Mouse (Mus musculus): ENCODE measurements around the gene Slc25a22. TPM values are rescaled to one million over a fixed set of nuclear protein-coding genes. Genes with fewer than 3 reads are reported as not detected.

Gene Slc25a22
- polyA plus RNA-seq, 1 experiment from 2014 or later = 24.5 TPM

DNA sequence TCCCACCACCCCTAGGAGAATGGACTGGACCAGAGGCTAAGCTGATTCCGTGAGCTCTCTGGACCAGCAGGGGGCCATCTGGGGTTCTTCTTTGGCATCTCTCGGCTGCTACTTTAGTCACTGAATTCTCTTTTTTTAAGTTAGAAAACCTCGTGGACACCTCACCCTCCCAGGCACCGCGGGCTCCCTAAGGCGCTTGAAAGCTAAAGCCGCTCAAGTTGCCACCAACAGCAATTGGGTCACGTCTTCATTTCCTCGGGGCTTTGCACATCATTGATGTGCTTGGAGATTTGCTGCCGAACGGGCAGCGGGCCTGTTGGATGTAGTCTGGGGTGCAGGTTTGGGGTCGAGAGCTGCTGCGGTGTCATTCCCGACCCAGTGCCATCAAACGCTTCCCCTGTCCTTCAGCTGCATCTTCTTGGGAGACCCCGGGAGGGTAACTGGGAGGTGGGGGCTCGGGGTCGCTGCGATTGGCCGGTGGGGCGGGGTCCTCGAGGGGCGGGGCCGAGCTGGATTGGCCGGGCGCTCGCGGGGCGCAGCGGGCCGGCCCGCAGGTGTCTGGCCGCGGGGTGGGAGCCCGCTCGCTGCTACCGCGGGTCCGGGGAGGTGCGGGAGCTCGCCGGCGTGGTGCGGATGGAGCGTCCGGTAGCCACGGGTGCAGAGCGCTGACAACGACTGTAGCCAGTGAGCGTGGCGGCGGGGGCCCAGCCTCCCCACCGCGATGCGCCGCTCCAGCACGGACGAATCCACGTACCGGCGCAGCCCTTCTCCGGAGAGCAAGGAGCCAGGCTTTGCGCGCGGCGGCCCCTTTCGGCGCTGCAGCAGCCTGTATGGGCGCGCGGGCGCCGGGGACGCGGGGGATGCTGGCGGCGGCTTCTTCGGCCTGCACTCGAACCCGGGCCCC is 44.1 kb upstream of the Slc25a22 start:
- H3K4me3 ChIP-seq (ENCODE audit: low read length) = peak overlapping the region; percentile 57
- H3K9ac ChIP-seq (ENCODE audit: low read length) = peak overlapping the region; percentile 65
- ATAC-seq (ENCODE audit: low read depth) = 0 out of 2 replicates have a peak, but pooled peaks have one; percentile 9
- under 1% methylated on average over 71 of the region's 81 CpGs for WGBS
- peak overlapping the region; percentile 98 for H3K4me2 ChIP-seq (ENCODE audit: low read depth, low read length)
- H3K36me3 ChIP-seq (ENCODE audit: control insufficient read depth, insufficient read depth, low read length) = no peaks in the 10 kb centered on the region
- H3K27ac ChIP-seq (ENCODE audit: low read length) = no peak overlapping the region
- H3K4me1 ChIP-seq (replicated peaks; ENCODE audit: control insufficient read depth, insufficient read depth, low read length) = peaks cover 38% of the 10 kb centered on the region
- peaks cover 4% of the 10 kb centered on the region for H3K27me3 ChIP-seq (ENCODE audit: control insufficient read depth, insufficient read depth, low read depth, low read length)
- no peaks in the 10 kb centered on the region for H3K9me3 ChIP-seq (ENCODE audit: control insufficient read depth, low read length)

DNA sequence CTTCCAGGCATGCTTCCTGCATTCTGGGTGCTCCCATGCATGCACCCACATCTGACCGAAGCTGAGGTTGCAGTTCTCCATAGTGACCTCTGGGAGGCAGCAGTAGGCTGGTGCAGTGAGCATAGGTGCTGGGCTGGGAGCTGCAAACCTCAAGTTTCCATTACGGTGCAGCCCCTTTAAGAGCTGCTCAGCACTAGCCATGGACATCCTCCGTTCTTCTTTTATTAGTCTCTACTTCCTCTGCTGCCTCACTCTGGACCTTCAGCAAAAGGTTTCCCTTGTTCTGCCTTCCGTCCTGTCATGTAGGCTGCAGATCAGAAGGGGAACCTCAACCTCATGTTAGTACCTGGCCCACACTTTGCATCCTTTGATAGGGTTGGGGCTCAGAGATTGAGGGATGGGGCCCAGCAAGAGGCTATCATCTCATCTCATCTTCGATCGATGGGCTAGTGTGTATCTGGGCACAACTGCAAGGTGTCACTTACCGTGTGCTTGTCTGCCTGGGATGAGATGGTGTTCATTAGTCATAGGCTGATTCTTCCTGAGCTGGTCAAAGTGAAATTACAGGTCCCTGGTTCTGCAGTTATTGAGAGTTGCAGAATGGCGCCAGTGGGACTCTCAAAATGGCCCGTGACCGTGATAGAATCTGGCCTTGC is 43.3 kb upstream of the Slc25a22 start:
- peak overlapping the region; percentile 98 for H3K4me2 ChIP-seq (ENCODE audit: low read depth, low read length)
- 9% methylated on average over 10 of the region's 10 CpGs for WGBS
- peak overlapping the region; percentile 12; the same call in 1 of the 2 replicates for H3K4me3 ChIP-seq (ENCODE audit: low read length)
- peaks cover 4% of the 10 kb centered on the region for H3K27me3 ChIP-seq (ENCODE audit: control insufficient read depth, insufficient read depth, low read depth, low read length)
- peaks cover 41% of the 10 kb centered on the region for H3K4me1 ChIP-seq (replicated peaks; ENCODE audit: control insufficient read depth, insufficient read depth, low read length)
- H3K9me3 ChIP-seq (ENCODE audit: control insufficient read depth, low read length) = no peaks in the 10 kb centered on the region
- no peak for ATAC-seq (ENCODE audit: low read depth)
- H3K9ac ChIP-seq (ENCODE audit: low read length) = peak overlapping the region; percentile 65; the same call in 1 of the 2 replicates
- no peaks in the 10 kb centered on the region for H3K36me3 ChIP-seq (ENCODE audit: control insufficient read depth, insufficient read depth, low read length)
- no peak overlapping the region for H3K27ac ChIP-seq (ENCODE audit: low read length)

DNA sequence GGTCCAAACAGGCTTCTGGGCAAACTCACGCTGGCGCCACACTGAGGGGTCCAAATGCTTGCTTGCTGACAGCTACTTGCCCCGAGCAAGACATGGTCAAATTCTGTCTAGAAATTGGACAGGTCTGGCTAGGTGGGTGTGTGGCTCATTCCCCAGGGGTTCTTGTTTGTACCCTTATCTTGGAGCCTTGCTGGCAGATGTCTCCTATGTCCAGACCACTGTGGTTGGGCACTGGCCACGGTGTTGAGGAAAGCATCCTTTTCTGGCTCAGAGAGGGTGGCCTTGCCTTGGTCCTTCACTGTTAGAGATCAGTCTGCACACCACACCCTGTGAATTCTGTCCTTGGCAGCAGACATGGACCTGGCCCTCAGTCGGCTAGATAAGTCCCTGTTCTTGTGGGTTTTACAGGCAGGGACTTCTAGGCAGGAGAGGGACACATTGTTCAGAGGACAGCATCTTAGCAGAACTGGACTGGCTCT is 40.6 kb upstream of the Slc25a22 start:
- WGBS = 51% methylated on average over 5 of the region's 5 CpGs
- Histone ChIP-seq H3K4me1 (replicated peaks; ENCODE audit: control insufficient read depth, insufficient read depth, low read length) (peaks cover 59% of the 10 kb centered on the region), H3K4me2 (ENCODE audit: low read depth, low read length) (peak overlapping the region; percentile 94), H3K9ac (ENCODE audit: low read length) (peak overlapping the region; percentile 61), H3K9me3 (ENCODE audit: control insufficient read depth, low read length) (no peaks in the 10 kb centered on the region), H3K27ac (ENCODE audit: low read length) (peak overlapping the region; percentile 99), H3K4me3 (ENCODE audit: low read length) (no peak overlapping the region), H3K27me3 (ENCODE audit: control insufficient read depth, insufficient read depth, low read depth, low read length) (peaks cover 4% of the 10 kb centered on the region), H3K36me3 (ENCODE audit: control insufficient read depth, insufficient read depth, low read length) (no peaks in the 10 kb centered on the region)
- no peak for ATAC-seq (ENCODE audit: low read depth)

DNA sequence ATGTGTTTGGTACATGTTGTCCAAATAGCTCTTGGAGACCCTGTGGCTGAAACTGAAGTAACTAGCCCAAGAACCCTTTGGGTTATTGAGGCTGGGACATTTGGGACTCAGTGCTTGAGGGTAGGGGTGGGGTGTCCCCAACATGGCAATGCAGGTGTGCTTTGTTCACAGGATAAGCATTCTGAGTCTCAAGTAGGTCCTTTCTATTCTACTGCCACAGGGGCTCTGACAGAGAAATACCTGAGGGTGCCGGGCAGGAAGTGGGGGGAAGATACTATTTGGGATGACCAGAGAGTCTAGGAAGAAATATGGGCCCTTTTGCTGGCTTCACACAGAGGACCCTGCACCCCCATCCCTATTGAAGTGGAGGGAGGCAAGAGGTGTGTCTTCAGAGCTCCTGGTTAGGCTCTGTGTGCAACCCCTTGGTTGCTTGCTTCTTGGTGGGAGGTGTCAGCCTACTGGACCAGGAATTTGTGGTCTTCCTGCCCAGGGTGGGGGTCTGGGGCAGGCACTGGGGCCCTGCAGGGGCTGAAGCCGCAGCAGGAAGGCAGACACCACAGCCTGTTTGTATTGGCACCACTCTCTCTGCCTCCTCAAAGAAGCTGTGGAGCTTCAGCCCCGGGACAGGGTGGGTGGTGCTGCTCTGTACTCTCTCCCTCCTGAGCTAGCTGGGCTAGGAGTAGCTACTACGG is 40.0 kb upstream of the Slc25a22 start:
- ATAC-seq (ENCODE audit: low read depth) = no peak

DNA sequence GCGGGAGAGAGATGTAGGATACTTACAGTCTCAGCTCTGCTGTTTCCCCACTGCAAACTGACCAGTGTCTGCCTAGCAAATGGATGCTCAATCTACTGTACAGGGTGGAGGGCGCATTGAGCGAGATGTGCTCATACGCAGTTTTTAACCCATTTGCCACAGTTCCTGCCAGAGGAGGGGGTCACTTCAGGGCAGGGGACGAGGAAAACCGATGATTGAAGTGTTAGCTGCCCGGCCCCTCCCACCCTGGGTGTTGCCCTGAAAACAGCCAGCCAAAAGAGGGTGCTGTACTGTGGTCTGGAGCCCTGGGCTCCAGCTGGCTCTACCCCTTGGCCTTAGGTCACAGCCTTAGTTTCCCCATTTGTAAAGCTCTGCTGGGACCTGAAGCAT is 39.3 kb upstream of the Slc25a22 start:
- Histone ChIP-seq H3K9ac (ENCODE audit: low read length) (peak overlapping the region; percentile 61), H3K9me3 (ENCODE audit: control insufficient read depth, low read length) (no peaks in the 10 kb centered on the region), H3K27me3 (ENCODE audit: control insufficient read depth, insufficient read depth, low read depth, low read length) (no peaks in the 10 kb centered on the region), H3K4me2 (ENCODE audit: low read depth, low read length) (peak overlapping the region; percentile 94), H3K4me3 (ENCODE audit: low read length) (peak overlapping the region; percentile 86), H3K36me3 (ENCODE audit: control insufficient read depth, insufficient read depth, low read length) (peaks cover 6% of the 10 kb centered on the region), H3K27ac (ENCODE audit: low read length) (peak overlapping the region; percentile 99), H3K4me1 (replicated peaks; ENCODE audit: control insufficient read depth, insufficient read depth, low read length) (peaks cover 50% of the 10 kb centered on the region)
- ATAC-seq (ENCODE audit: low read depth) = peak; percentile 4; the same call in 1 of the 2 replicates
- 0% methylated on average over 7 of the region's 7 CpGs for WGBS

More for the DNA sequence above, 40.0 kb upstream of the Slc25a22 start:
- Histone ChIP-seq H3K27ac (ENCODE audit: low read length) (peak overlapping the region; percentile 99), H3K9me3 (ENCODE audit: control insufficient read depth, low read length) (no peaks in the 10 kb centered on the region), H3K9ac (ENCODE audit: low read length) (peak overlapping the region; percentile 61), H3K27me3 (ENCODE audit: control insufficient read depth, insufficient read depth, low read depth, low read length) (peaks cover 3% of the 10 kb centered on the region), H3K4me2 (ENCODE audit: low read depth, low read length) (peak overlapping the region; percentile 94), H3K36me3 (ENCODE audit: control insufficient read depth, insufficient read depth, low read length) (no peaks in the 10 kb centered on the region), H3K4me1 (replicated peaks; ENCODE audit: control insufficient read depth, insufficient read depth, low read length) (peaks cover 56% of the 10 kb centered on the region), H3K4me3 (ENCODE audit: low read length) (no peak overlapping the region)
- WGBS = 22% methylated on average over 4 of the region's 4 CpGs

DNA sequence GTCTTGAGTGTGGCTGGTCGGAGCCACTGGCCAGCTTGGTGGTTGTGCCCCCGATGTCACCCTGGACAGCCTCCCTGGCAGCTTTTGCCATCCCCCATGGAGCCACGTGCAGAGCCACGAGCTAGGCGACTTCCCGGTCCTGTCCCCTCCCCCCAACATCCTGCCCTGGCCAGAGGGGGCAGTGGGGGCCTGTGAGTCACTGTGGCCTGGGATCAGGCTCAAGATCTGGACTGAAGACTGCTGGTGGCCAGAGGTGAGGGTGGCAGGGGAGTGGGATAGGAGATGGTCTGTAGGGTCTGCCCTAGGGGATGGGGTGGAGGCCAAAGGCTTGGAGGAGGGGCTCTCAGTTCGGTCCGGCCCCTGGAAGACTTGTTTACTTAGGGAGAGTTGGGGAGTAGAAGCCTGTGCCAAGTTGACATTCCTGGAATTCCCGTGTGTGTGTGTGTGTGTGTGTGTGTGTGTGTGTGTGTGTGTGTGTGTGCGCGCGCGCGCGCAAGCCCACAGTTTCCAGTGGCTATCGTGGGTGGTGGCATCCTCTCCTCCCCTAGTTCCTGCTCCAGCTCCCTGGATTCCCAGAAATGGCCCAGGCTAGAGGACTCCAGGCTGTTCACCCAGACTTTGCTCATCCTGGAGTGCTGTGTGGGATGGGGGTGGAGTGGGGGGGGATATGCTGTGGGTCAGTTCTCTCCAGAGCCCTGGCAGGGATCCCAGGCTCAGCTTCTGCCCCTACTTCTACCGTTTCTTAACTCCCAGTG is 38.7 kb upstream of the Slc25a22 start:
- H3K36me3 ChIP-seq (ENCODE audit: control insufficient read depth, insufficient read depth, low read length) = peaks cover 9% of the 10 kb centered on the region
- peak; percentile 83 for ATAC-seq (ENCODE audit: low read depth)
- WGBS = 0% methylated on average over 17 of the region's 17 CpGs
- H3K9ac ChIP-seq (ENCODE audit: low read length) = peak overlapping the region; percentile 92
- peak overlapping the region; percentile 99 for H3K27ac ChIP-seq (ENCODE audit: low read length)
- H3K4me2 ChIP-seq (ENCODE audit: low read depth, low read length) = peak overlapping the region; percentile 94
- H3K4me3 ChIP-seq (ENCODE audit: low read length) = peak overlapping the region; percentile 86
- H3K9me3 ChIP-seq (ENCODE audit: control insufficient read depth, low read length) = no peaks in the 10 kb centered on the region
- peaks cover 45% of the 10 kb centered on the region for H3K4me1 ChIP-seq (replicated peaks; ENCODE audit: control insufficient read depth, insufficient read depth, low read length)
- no peaks in the 10 kb centered on the region for H3K27me3 ChIP-seq (ENCODE audit: control insufficient read depth, insufficient read depth, low read depth, low read length)

DNA sequence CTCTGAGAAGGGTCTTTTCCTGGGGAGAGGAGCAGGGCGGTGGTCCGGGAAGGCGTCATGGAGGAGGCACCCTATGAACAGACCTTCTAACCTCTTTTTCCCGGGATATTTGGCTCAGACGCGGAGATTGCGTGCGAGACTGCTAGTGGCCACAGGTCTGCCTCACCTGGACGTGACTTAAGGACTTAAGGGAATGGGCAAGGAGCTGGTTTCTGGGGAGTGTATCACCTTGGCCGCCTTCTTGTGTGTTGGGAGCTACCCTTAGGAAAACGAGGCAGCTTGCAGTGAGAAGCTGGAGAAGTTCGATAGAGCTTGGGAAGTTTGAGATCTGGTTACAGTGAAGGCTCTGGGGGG is 38.1 kb upstream of the Slc25a22 start:
- Histone ChIP-seq H3K4me2 (ENCODE audit: low read depth, low read length) (peak overlapping the region; percentile 94), H3K36me3 (ENCODE audit: control insufficient read depth, insufficient read depth, low read length) (peaks cover 15% of the 10 kb centered on the region), H3K9me3 (ENCODE audit: control insufficient read depth, low read length) (no peaks in the 10 kb centered on the region), H3K9ac (ENCODE audit: low read length) (peak overlapping the region; percentile 92), H3K27ac (ENCODE audit: low read length) (peak overlapping the region; percentile 99), H3K4me3 (ENCODE audit: low read length) (peak overlapping the region; percentile 86), H3K27me3 (ENCODE audit: control insufficient read depth, insufficient read depth, low read depth, low read length) (no peaks in the 10 kb centered on the region), H3K4me1 (replicated peaks; ENCODE audit: control insufficient read depth, insufficient read depth, low read length) (peaks cover 39% of the 10 kb centered on the region)
- under 1% methylated on average over 12 of the region's 12 CpGs for WGBS
- ATAC-seq (ENCODE audit: low read depth) = peak; percentile 1; the same call in 1 of the 2 replicates

DNA sequence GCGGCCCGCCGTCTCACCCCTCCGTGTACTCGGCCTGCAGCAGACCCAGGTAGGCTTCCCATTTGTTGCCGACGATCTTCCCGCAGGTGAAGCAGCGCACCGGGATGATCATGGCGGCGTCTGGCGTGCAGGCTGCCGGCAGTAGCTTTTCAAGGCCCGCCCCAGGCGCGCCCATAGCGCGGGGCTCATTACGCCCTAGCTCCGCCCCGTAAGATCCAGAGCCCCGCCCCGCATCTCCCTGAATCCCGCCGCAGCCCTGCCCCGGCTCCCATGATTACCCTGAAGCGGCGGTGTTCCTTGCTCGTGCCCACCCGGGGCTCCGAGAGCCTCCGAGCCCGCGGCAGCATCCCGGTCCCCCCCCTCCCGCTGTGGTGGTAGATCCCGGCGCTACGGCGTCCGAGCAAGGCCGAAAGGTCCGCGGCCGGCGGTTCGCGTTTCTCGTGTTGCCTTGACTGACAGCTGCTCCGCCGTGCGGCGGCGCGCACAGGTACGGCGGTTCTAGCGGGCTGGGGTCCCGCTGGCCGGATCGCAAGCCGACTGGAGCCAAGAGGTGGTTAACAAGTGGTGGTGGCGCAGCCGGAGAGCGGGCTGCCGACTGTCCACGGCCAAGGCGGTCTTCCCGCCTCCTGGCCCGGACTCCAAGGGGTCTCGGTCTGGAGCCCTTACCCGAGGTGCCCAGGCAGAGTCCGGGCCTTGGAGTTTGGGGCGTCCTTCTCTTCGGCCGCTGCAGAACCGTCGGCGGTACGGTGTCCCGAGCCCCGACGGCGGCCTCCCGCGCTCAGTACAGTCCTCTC is 37.5 kb upstream of the Slc25a22 start, which contains the start of the genes Polr2l and Tspan4:
Polr2l (minus strand) TSS at position 122 of the 794 bp plus-strand sequence.
Tspan4 (plus strand) TSS at position 230 of the 794 bp plus-strand sequence.
- H3K27ac ChIP-seq (ENCODE audit: low read length) = peak within 1 kb of the TSS; percentile 99
- peaks cover 39% of the 10 kb centered on the region for H3K4me1 ChIP-seq (replicated peaks; ENCODE audit: control insufficient read depth, insufficient read depth, low read length)
- H3K9me3 ChIP-seq (ENCODE audit: control insufficient read depth, low read length) = no peaks in the 10 kb centered on the region
- ATAC-seq (ENCODE audit: low read depth) = peak; percentile 55
- H3K27me3 ChIP-seq (ENCODE audit: control insufficient read depth, insufficient read depth, low read depth, low read length) = no peaks in the 10 kb centered on the region
- H3K36me3 ChIP-seq (ENCODE audit: control insufficient read depth, insufficient read depth, low read length) = peaks cover 21% of the 10 kb centered on the region
- under 1% methylated on average over 87 of the region's 87 CpGs for WGBS
- H3K4me2 ChIP-seq (ENCODE audit: low read depth, low read length) = peak within 1 kb of the TSS; percentile 94
- peak within 1 kb of the TSS; percentile 92 for H3K9ac ChIP-seq (ENCODE audit: low read length)
- peak within 1 kb of the TSS; percentile 86 for H3K4me3 ChIP-seq (ENCODE audit: low read length)

Data from lung, embryonic 16.5 days (tissue).